Mouse (Mus musculus): ENCODE results near the gene Eif5a.
A peak's percentile ranks its signal among the peaks of the same experiment; 100 is the strongest.

The Eif5a gene

GRCm38 (mm10) chr11:69876867-69877266, 44.9 kb downstream of the Eif5a start:
- peak; percentile 82 for DNase-seq (ENCODE audit: low spot score)

- no peak for DNase-seq (ENCODE audit: low spot score)
Measured at GRCm38 (mm10) chr11:69876186-69876585, 45.6 kb downstream of the Eif5a start.

- no peak for DNase-seq (ENCODE audit: low spot score)
Measured at GRCm38 (mm10) chr11:69872451-69872850, 49.3 kb downstream of the Eif5a start.

- DNase-seq (ENCODE audit: low spot score), result no peak
Measured at GRCm38 (mm10) chr11:69871822-69872221, 49.9 kb downstream of the Eif5a start.

GRCm38 (mm10) chr11:69870289-69871069, 51.3 kb downstream of the Eif5a start:
- no peak for DNase-seq (ENCODE audit: low spot score)

GRCm38 (mm10) chr11:69867335-69867734, 54.4 kb downstream of the Eif5a start:
- DNase-seq (ENCODE audit: low spot score), result no peak
